Mouse (Mus musculus): Measurements from ENCODE around the gene Snap23. TPM values are rescaled to one million over a fixed set of nuclear protein-coding genes. Genes with fewer than 3 reads are reported as not detected.

Snap23 gene
- 15.3 and 17.5 TPM in 2 replicates for polyA plus RNA-seq (2012)

GRCm38 (mm10) chr2:120566886-120567797 lies at the start of gene Snap23:
Snap23 (plus strand) TSS chr2:120567671.
- TF ChIP-seq GATA1 (IDR thresholded peaks at IDR 0.05; ENCODE audit: low read length), result no peak

GRCm38 (mm10) chr2:120518547-120519210 lies 48.8 kb upstream of the Snap23 start:
- no peak for TF ChIP-seq GATA1 (IDR thresholded peaks at IDR 0.05; ENCODE audit: low read length)

GRCm38 (mm10) chr2:120526771-120527170 lies 40.7 kb upstream of the Snap23 start:
- TF ChIP-seq GATA1 (IDR thresholded peaks at IDR 0.05; ENCODE audit: low read length), result no peak

GRCm38 (mm10) chr2:120529531-120529930 lies 37.9 kb upstream of the Snap23 start:
- no peak for TF ChIP-seq GATA1 (IDR thresholded peaks at IDR 0.05; ENCODE audit: low read length)

- TF ChIP-seq GATA1 (IDR thresholded peaks at IDR 0.05; ENCODE audit: low read length), result no peak
Measured at GRCm38 (mm10) chr2:120531223-120531622, 36.2 kb upstream of the Snap23 start.

GRCm38 (mm10) chr2:120539333-120539732 lies 28.1 kb upstream of the Snap23 start:
- no peak for TF ChIP-seq GATA1 (IDR thresholded peaks at IDR 0.05; ENCODE audit: low read length)

GRCm38 (mm10) chr2:120539778-120540208 lies 27.7 kb upstream of the Snap23 start:
- TF ChIP-seq GATA1 (IDR thresholded peaks at IDR 0.05; ENCODE audit: low read length), result no peak

GRCm38 (mm10) chr2:120544732-120545131 lies 22.7 kb upstream of the Snap23 start:
- no peak for TF ChIP-seq GATA1 (IDR thresholded peaks at IDR 0.05; ENCODE audit: low read length)

GRCm38 (mm10) chr2:120556868-120557267 lies 10.6 kb upstream of the Snap23 start:
- TF ChIP-seq GATA1 (IDR thresholded peaks at IDR 0.05; ENCODE audit: low read length), result no peak

GRCm38 (mm10) chr2:120558813-120559212 lies 8.7 kb upstream of the Snap23 start:
- TF ChIP-seq GATA1 (IDR thresholded peaks at IDR 0.05; ENCODE audit: low read length), result no peak

- no peak for TF ChIP-seq GATA1 (IDR thresholded peaks at IDR 0.05; ENCODE audit: low read length)
Measured at GRCm38 (mm10) chr2:120561524-120561923, 5.9 kb upstream of the Snap23 start.

- no peak for TF ChIP-seq GATA1 (IDR thresholded peaks at IDR 0.05; ENCODE audit: low read length)
Measured at GRCm38 (mm10) chr2:120562859-120563234, 4.6 kb upstream of the Snap23 start.

GRCm38 (mm10) chr2:120563235-120563990 lies 4.1 kb upstream of the Snap23 start, which contains the start of gene Zfp106:
Zfp106 (minus strand) TSS chr2:120563843.
- TF ChIP-seq GATA1 (IDR thresholded peaks at IDR 0.05; ENCODE audit: low read length), result no peak

- TF ChIP-seq GATA1 (IDR thresholded peaks at IDR 0.05; ENCODE audit: low read length), result no peak
Measured at GRCm38 (mm10) chr2:120565363-120565762, 2.1 kb upstream of the Snap23 start.

- no peak for TF ChIP-seq GATA1 (IDR thresholded peaks at IDR 0.05; ENCODE audit: low read length)
Measured at GRCm38 (mm10) chr2:120567798-120568320, 388 bp downstream of the Snap23 start.

Data from G1E-ER4 (cell line).